Mouse (Mus musculus): Measurements from ENCODE around the gene Scn7a. TPM values are rescaled to one million over a fixed set of nuclear protein-coding genes. Genes with fewer than 3 reads are reported as not detected.

Gene Scn7a
- total and polyA plus RNA-seq, 2 experiments, result 0.02 to 0.55 TPM

GRCm38 (mm10) chr2:66726878-66727584 lies 57.7 kb downstream of the Scn7a start:
- 76% methylated on average over 2 of the region's 2 CpGs for WGBS
- Histone ChIP-seq H3K27me3 (ENCODE audit: control insufficient read depth, insufficient read depth, low read length) (no peaks in the 10 kb centered on the region), H3K79me2 (ENCODE audit: control insufficient read depth, insufficient read depth, low read length) (no peaks in the 10 kb centered on the region), H3K4me3 (ENCODE audit: insufficient read depth, low read depth, low read length) (no peak overlapping the region), H3K4me1 (ENCODE audit: control insufficient read depth, insufficient read depth, low read length) (no peaks in the 10 kb centered on the region), H3K36me3 (ENCODE audit: control insufficient read depth, insufficient read depth, low read length) (no peaks in the 10 kb centered on the region), H3K9ac (ENCODE audit: low read depth, low read length) (no peak overlapping the region), H3K27ac (replicated peaks; ENCODE audit: insufficient read depth, low read depth, low read length) (no peak overlapping the region)
- DNase-seq (ENCODE audit: extremely low read depth, low read depth, low spot score), result no peak
- TF ChIP-seq POLR2A (IDR thresholded peaks at IDR 0.05; ENCODE audit: extremely low read depth, insufficient read depth, low read length) (no peak), CTCF (IDR thresholded peaks at IDR 0.05; ENCODE audit: low read depth, low read length) (no peak)

GRCm38 (mm10) chr2:66712071-66712470 lies 72.6 kb downstream of the Scn7a start:
- Histone ChIP-seq H3K4me1 (ENCODE audit: control insufficient read depth, insufficient read depth, low read length) (no peaks in the 10 kb centered on the region), H3K9ac (ENCODE audit: low read depth, low read length) (no peak overlapping the region), H3K4me3 (ENCODE audit: insufficient read depth, low read depth, low read length) (no peak overlapping the region), H3K36me3 (ENCODE audit: control insufficient read depth, insufficient read depth, low read length) (no peaks in the 10 kb centered on the region), H3K27ac (replicated peaks; ENCODE audit: insufficient read depth, low read depth, low read length) (no peak overlapping the region), H3K79me2 (ENCODE audit: control insufficient read depth, insufficient read depth, low read length) (no peaks in the 10 kb centered on the region), H3K27me3 (ENCODE audit: control insufficient read depth, insufficient read depth, low read length) (no peaks in the 10 kb centered on the region)
- no peak for TF ChIP-seq POLR2A (IDR thresholded peaks at IDR 0.05; ENCODE audit: extremely low read depth, insufficient read depth, low read length)
- no peak for TF ChIP-seq CTCF (IDR thresholded peaks at IDR 0.05; ENCODE audit: low read depth, low read length)
- 91% methylated on average over 2 of the region's 2 CpGs for WGBS
- peak; percentile 43 for DNase-seq (ENCODE audit: extremely low read depth, low read depth, low spot score)

- no peak overlapping the region for H3K27ac ChIP-seq (replicated peaks; ENCODE audit: insufficient read depth, low read depth, low read length)
- no peaks in the 10 kb centered on the region for H3K36me3 ChIP-seq (ENCODE audit: control insufficient read depth, insufficient read depth, low read length)
- DNase-seq (ENCODE audit: extremely low read depth, low read depth, low spot score), result no peak
Observed at GRCm38 (mm10) chr2:66692300-66692699, 92.4 kb downstream of the Scn7a start.

GRCm38 (mm10) chr2:66661988-66662387 lies 122.7 kb downstream of the Scn7a start:
- DNase-seq (ENCODE audit: extremely low read depth, low read depth, low spot score), result no peak
- no peaks in the 10 kb centered on the region for H3K4me1 ChIP-seq (ENCODE audit: control insufficient read depth, insufficient read depth, low read length)
- TF ChIP-seq CTCF (IDR thresholded peaks at IDR 0.05; ENCODE audit: low read depth, low read length), result no peak
- no peak overlapping the region for H3K9ac ChIP-seq (ENCODE audit: low read depth, low read length)
- no peak overlapping the region for H3K4me3 ChIP-seq (ENCODE audit: insufficient read depth, low read depth, low read length)
- no peaks in the 10 kb centered on the region for H3K79me2 ChIP-seq (ENCODE audit: control insufficient read depth, insufficient read depth, low read length)
- H3K36me3 ChIP-seq (ENCODE audit: control insufficient read depth, insufficient read depth, low read length), result no peaks in the 10 kb centered on the region
- no peak overlapping the region for H3K27ac ChIP-seq (replicated peaks; ENCODE audit: insufficient read depth, low read depth, low read length)
- WGBS, result 67% methylated on average over 1 of the region's 1 CpGs
- no peaks in the 10 kb centered on the region for H3K27me3 ChIP-seq (ENCODE audit: control insufficient read depth, insufficient read depth, low read length)

More at GRCm38 (mm10) chr2:66692300-66692699, 92.4 kb downstream of the Scn7a start:
- Histone ChIP-seq H3K4me1 (ENCODE audit: control insufficient read depth, insufficient read depth, low read length) (no peaks in the 10 kb centered on the region), H3K9ac (ENCODE audit: low read depth, low read length) (no peak overlapping the region), H3K79me2 (ENCODE audit: control insufficient read depth, insufficient read depth, low read length) (no peaks in the 10 kb centered on the region), H3K4me3 (ENCODE audit: insufficient read depth, low read depth, low read length) (no peak overlapping the region), H3K27me3 (ENCODE audit: control insufficient read depth, insufficient read depth, low read length) (no peaks in the 10 kb centered on the region)
- 75% methylated on average over 2 of the region's 2 CpGs for WGBS
- no peak for TF ChIP-seq POLR2A (IDR thresholded peaks at IDR 0.05; ENCODE audit: extremely low read depth, insufficient read depth, low read length)
- TF ChIP-seq CTCF (IDR thresholded peaks at IDR 0.05; ENCODE audit: low read depth, low read length), result no peak

- 92% methylated on average over 3 of the region's 3 CpGs for WGBS
- Histone ChIP-seq H3K9ac (ENCODE audit: low read depth, low read length) (no peak overlapping the region), H3K36me3 (ENCODE audit: control insufficient read depth, insufficient read depth, low read length) (no peaks in the 10 kb centered on the region), H3K27me3 (ENCODE audit: control insufficient read depth, insufficient read depth, low read length) (no peaks in the 10 kb centered on the region), H3K79me2 (ENCODE audit: control insufficient read depth, insufficient read depth, low read length) (no peaks in the 10 kb centered on the region), H3K4me1 (ENCODE audit: control insufficient read depth, insufficient read depth, low read length) (no peaks in the 10 kb centered on the region), H3K27ac (replicated peaks; ENCODE audit: insufficient read depth, low read depth, low read length) (no peak overlapping the region), H3K4me3 (ENCODE audit: insufficient read depth, low read depth, low read length) (no peak overlapping the region)
- TF ChIP-seq CTCF (IDR thresholded peaks at IDR 0.05; ENCODE audit: low read depth, low read length), result no peak
- no peak for TF ChIP-seq POLR2A (IDR thresholded peaks at IDR 0.05; ENCODE audit: extremely low read depth, insufficient read depth, low read length)
- no peak for DNase-seq (ENCODE audit: extremely low read depth, low read depth, low spot score)
Observed at GRCm38 (mm10) chr2:66656430-66656829, 128.3 kb downstream of the Scn7a start.

GRCm38 (mm10) chr2:66655431-66655830 lies 129.3 kb downstream of the Scn7a start:
- no peak for TF ChIP-seq POLR2A (IDR thresholded peaks at IDR 0.05; ENCODE audit: extremely low read depth, insufficient read depth, low read length)
- TF ChIP-seq CTCF (IDR thresholded peaks at IDR 0.05; ENCODE audit: low read depth, low read length), result no peak
- Histone ChIP-seq H3K27me3 (ENCODE audit: control insufficient read depth, insufficient read depth, low read length) (no peaks in the 10 kb centered on the region), H3K9ac (ENCODE audit: low read depth, low read length) (no peak overlapping the region), H3K27ac (replicated peaks; ENCODE audit: insufficient read depth, low read depth, low read length) (no peak overlapping the region), H3K4me1 (ENCODE audit: control insufficient read depth, insufficient read depth, low read length) (no peaks in the 10 kb centered on the region), H3K79me2 (ENCODE audit: control insufficient read depth, insufficient read depth, low read length) (no peaks in the 10 kb centered on the region), H3K4me3 (ENCODE audit: insufficient read depth, low read depth, low read length) (no peak overlapping the region), H3K36me3 (ENCODE audit: control insufficient read depth, insufficient read depth, low read length) (no peaks in the 10 kb centered on the region)
- 33% methylated on average over 2 of the region's 2 CpGs for WGBS
- DNase-seq (ENCODE audit: extremely low read depth, low read depth, low spot score), result no peak
